ENCODE assay signal across 8 mouse cellular contexts in genomic region chr6:30210788-30211187, GRCm38 (mm10).
DNase-seq lines count a peak whose midpoint lies in the region.

No protein-coding gene starts in this region.

- no peak overlapping the region for H3K27ac ChIP-seq in forebrain, embryonic 10.5 days

- intact Hi-C loops in heart, postnatal 36 days (cut with DNase I): loop anchor here (2.0 kb wide), 1 partner anchor 146 kb away; no protein-coding TSS in a partner anchor

- 39% methylated on average over 5 of the region's 5 CpGs for WGBS in forebrain, embryonic 10.5 days

- DNase-seq in MN1 (ENCODE audit: low spot score): peak; percentile 84
- peak; percentile 22 for DNase-seq in brain, embryonic 18.5 days (ENCODE audit: low read depth, low spot score)
- peak; percentile 68 for DNase-seq in forebrain, embryonic 10.5 days (ENCODE audit: extremely low spot score, low spot score)
- peak; percentile 67 to 75 for DNase-seq in heart, postnatal 36 days
- peak; percentile 65 for DNase-seq in layer of hippocampus, adult 9-11 months
- DNase-seq in lung, postnatal 25 days (ENCODE audit: low spot score): peak; percentile 67
- DNase-seq in right cerebral cortex, adult 2 months (ENCODE audit: low spot score in 2 of 2): peak; percentile 78 to 84
- DNase-seq in urinary bladder, postnatal 4 days (ENCODE audit: low spot score in 2 of 2): peak; percentile 56 to 73

- peaks cover 19% of the 10 kb centered on the region for H3K36me3 ChIP-seq in forebrain, embryonic 10.5 days (replicated peaks)

- peaks cover 8% of the 10 kb centered on the region for H3K4me1 ChIP-seq in forebrain, embryonic 10.5 days

- no peaks in the 10 kb centered on the region for H3K9me3 ChIP-seq in forebrain, embryonic 10.5 days

- no peak overlapping the region for H3K4me3 ChIP-seq in forebrain, embryonic 10.5 days

- H3K27me3 ChIP-seq in forebrain, embryonic 10.5 days (ENCODE audit: poor library complexity, severe bottlenecking): no peaks in the 10 kb centered on the region

Comparison
In these comparisons a context has a peak if more than half of its experiments do, and no peak if none do; other contexts are left out.
1. DNase-seq: peak in every context shown above with its lines; median percentile 84 in MN1; 81 in right cerebral cortex, adult 2 months; 71 in heart, postnatal 36 days; 68 in forebrain, embryonic 10.5 days; 67 in lung, postnatal 25 days; 65 in layer of hippocampus, adult 9-11 months; 64 in urinary bladder, postnatal 4 days; 22 in brain, embryonic 18.5 days.